Mouse (Mus musculus): ENCODE measurements around the gene Gm10591.
"Not testable (repeated sequence)": the region's sequence is repeated elsewhere in the genome, so short reads cannot be mapped to it uniquely, and the experiment has no call there.

The Gm10591 gene

GRCm38 (mm10) chr4:42611895-42612294 is at the start of gene Gm10591:
TSS of gene Gm10591 (plus strand) at chr4:42612195.
- not testable (repeated sequence) for DNase-seq (ENCODE audit: low spot score)

DNA sequence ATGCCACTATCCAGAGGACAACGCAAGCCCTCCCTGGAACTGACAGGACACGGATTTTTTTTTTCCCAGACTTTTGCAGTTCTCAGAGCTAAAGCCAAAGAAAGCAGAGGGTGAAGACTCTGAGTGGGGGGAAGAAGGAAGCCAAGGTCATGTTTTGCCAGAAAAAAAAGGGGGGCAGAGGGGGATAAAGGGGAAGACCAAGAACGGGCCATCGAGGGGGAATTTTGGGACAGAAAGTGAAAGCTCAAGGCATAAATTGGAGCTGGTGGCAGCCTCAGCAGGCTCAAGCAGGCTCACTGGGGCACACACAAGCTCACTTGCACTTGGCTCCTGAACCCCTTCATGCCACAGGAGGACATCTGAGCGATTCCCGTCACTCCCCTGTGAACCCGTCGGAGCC is 17.4 kb downstream of the Gm10591 start, which contains the start of gene Gm2564:
Gm2564 (plus strand) TSS at position 301 of the 400 bp plus-strand sequence.
- DNase-seq (ENCODE audit: low spot score), result not testable (repeated sequence)

DNA sequence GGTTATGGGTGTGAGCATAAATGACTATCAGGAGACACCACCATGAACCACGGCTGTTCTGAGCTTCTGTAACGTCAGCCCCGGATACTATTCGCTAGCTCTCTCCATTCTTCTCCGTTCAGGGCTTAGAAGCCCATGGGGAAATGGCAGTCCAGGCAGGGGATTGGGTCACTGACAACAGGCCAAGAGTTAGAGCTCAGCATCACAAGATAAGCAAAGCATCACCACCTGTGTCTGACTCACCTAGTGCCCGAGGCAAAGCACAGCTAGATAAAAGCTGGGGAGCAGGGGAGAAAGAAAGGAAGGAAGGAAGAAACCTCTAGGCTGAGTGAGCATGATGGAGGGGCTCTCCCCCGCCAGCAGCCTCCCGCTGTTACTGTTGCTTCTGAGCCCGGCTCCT is 43.0 kb downstream of the Gm10591 start, which contains the start of gene Ccl27b:
Ccl27b (plus strand) TSS at position 301 of the 400 bp plus-strand sequence.
- DNase-seq (ENCODE audit: low spot score), result not testable (repeated sequence)

GRCm38 (mm10) chr4:42661793-42662192 is 49.8 kb downstream of the Gm10591 start, which contains the start of gene Il11ra2:
TSS of gene Il11ra2 (minus strand) at chr4:42661893.
- DNase-seq (ENCODE audit: low spot score), result not testable (repeated sequence)

Measured in ovary, postnatal 36 days (tissue).